Mouse (Mus musculus): ENCODE measurements at regions not wholly inside any gene's neighbourhood (a gene's known extent, or its start where the extent isn't known, plus 50 kb on each side); places are given as distances from the start of the nearest gene placed in this dataset.

DNA sequence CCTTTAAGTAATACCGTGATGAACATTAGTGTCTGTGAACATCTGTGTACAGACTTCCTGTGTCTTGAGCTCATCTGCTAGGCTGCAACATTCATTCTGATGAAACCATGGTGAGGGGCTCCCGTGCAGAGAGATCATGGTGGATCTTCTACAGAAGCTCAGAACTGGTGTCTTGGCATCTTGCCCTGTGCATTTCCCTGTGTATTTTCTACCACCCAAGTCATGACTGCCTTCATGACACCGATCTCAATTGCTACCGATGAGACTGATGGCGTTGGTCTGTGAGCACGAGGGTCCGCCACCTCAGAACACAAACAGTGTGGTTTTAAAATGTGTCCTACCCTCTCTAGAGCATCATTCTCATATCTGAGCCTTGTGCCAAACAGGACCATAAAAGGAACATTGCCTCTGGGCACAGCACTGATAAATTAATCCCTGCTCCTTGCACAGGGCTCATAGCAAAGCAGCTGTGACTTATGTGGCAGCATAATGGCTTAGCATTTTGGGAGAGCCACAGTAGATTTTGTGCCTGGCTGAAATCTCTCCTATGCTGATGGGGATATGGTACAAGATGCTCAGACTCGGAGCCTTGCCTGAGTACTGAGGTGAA is 132.8 kb upstream of the Slc35f3 start:
- TF ChIP-seq POLR2A (IDR thresholded peaks at IDR 0.05; ENCODE audit: extremely low read depth, insufficient read depth, low read length) (no peak), CTCF (IDR thresholded peaks at IDR 0.05; ENCODE audit: extremely low read depth, insufficient read depth, low read length) (no peak)

Data from cortical plate, adult 2 months (tissue).